Mouse (Mus musculus) cerebellum, adult 2 months (tissue): ENCODE measurements around the gene Exosc1. TPM values are rescaled to one million over a fixed set of nuclear protein-coding genes. Genes with fewer than 3 reads are reported as not detected.

Source experiments
- DNase-seq, 2 experiments: peaks; one replicate each; pipeline ENCODE4 v3.0.0; 2021
- H3K27ac ChIP-seq: fragments of 200-500 bp; 2 replicates; pipeline ENCODE4 v1.5.1; 2012; ENCODE audit warnings: low read length, control low read depth, inconsistent platforms; ENCODE audit not compliant: insufficient read depth
- H3K27me3 ChIP-seq: fragments of 200-500 bp; 2 replicates; pipeline ENCODE4 v1.6.1; 2012; ENCODE audit warnings: inconsistent platforms, mild to moderate bottlenecking, low read length, moderate library complexity; ENCODE audit not compliant: control insufficient read depth, insufficient read depth
- H3K4me1 ChIP-seq: fragments of 200-500 bp; 2 replicates; pipeline ENCODE4 v1.6.1; 2011; ENCODE audit warnings: low read length; ENCODE audit not compliant: control insufficient read depth, insufficient read depth
- H3K4me3 ChIP-seq: fragments of 200-500 bp; replicated peaks from 2 replicates; pipeline ENCODE3; 2011; ENCODE audit warnings: mild to moderate bottlenecking, low read depth, low read length, control low read depth; ENCODE audit not compliant: insufficient read depth
- CTCF ChIP-seq: fragments of 200-500 bp; IDR thresholded peaks from 2 replicates; pipeline ENCODE4 v1.5.1; 2011; ENCODE audit warnings: low read depth, mild to moderate bottlenecking, control low read depth, low read length, moderate library complexity, borderline replicate concordance; ENCODE audit not compliant: insufficient read depth
- POLR2A ChIP-seq: fragments of 200-500 bp; IDR thresholded peaks from 2 replicates; pipeline ENCODE4 v1.6.1; 2011; ENCODE audit warnings: low read length, control low read depth, borderline replicate concordance; ENCODE audit not compliant: insufficient read depth
- WGBS: fragments of 180-500 bp; shearing (Covaris S2); methylation state at CpG from one replicate; pipeline ENCODE4 v1.1.7; 2018; 5-methylcytosine and 5-hydroxymethylcytosine counted together
- polyA plus RNA-seq: library from polyadenylated mRNA; depleted of rRNA; stranded (reverse); fragments of >200 nt; gene quantifications from 2 replicates; pipeline ENCODE4 v1.2.3, GENCODE M21; 2012

Exosc1 gene
- polyA plus RNA-seq, 1 experiment = 25.6 TPM

DNA sequence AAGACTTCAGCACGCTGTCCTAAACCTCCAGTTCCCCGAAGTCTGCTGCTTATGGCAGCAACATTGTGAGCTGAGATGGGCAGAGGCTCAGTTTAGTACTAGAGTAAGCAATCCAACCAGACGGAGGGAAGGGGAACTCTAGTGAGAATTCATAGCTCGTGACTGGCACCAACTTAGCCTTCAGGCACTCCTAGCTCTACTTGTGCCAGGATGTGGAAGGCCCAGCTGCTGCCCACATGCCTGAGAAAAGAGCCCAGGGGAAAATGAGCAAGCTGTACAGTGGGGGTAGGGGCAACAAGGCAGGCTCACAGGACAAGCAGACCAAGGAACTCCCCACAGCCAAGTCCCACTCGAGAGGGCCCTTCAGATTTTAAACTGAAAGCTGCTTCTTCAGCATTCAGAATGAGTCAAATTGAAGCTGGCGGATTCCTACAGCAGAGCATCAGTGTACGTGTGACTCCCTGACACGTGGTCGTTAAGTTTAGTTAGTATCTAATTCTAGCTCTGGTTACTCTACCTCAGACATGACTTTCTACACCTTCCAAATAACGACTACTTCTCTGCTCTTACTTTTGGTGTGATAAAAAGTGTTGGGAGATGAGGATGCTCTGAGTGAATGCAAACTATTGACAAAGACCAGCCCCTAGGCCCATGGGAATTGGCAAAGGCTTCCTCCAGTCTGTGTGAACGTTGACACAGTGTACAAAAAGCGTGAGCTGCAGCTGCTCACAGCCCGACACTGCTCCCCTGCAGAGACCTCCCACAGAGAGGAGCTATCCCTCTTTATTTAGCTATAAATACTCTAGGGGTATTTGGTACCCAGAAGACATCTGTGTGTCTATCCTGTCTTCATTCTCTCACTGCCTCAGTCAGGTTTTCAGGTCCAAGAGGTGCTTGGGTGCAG, 40.9 kb upstream of the Exosc1 start:
- Histone ChIP-seq H3K4me1 (0 out of 2 replicates have a peak, but pooled peaks cover 2% of the 10 kb centered on the region), H3K27me3 (no peaks in the 10 kb centered on the region), H3K4me3 (no peak overlapping the region), H3K27ac (no peak overlapping the region)
- no peak for DNase-seq
- TF ChIP-seq POLR2A (no peak), CTCF (no peak)
- WGBS = 24% methylated on average over 13 of the region's 13 CpGs

GRCm38 (mm10) chr19:41969618-41970017, 36.4 kb upstream of the Exosc1 start:
- Histone ChIP-seq H3K4me3 (no peak overlapping the region), H3K27ac (no peak overlapping the region), H3K27me3 (no peaks in the 10 kb centered on the region), H3K4me1 (0 out of 2 replicates have a peak, but pooled peaks cover 2% of the 10 kb centered on the region)
- TF ChIP-seq CTCF (no peak), POLR2A (no peak)
- 93% methylated on average over 7 of the region's 7 CpGs for WGBS
- no peak for DNase-seq

DNA sequence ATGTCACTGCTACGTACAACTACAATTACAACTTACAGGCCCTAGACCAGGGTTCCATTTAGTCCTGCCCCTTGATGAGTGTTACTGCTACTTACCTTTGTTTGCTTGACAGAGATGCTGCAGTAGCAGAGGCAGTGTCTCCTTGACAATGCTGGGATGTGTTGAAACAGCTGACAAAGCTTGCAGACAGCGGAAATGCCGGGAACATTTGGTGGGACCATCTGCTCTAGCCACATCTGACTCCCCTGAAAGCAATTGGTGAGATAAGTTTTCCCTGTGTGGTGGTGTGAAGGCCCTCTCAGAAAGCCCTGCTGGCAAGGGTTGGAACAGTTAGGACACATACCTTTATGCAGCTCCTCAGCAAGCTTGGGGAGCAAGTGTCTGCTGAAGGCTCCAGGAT, 20.4 kb upstream of the Exosc1 start:
- Histone ChIP-seq H3K4me1 (no peaks in the 10 kb centered on the region), H3K4me3 (no peak overlapping the region), H3K27ac (no peak overlapping the region), H3K27me3 (no peaks in the 10 kb centered on the region)
- no peak for DNase-seq
- TF ChIP-seq CTCF = no peak
- TF ChIP-seq POLR2A = no peak
- WGBS = 80% methylated on average over 3 of the region's 3 CpGs

GRCm38 (mm10) chr19:41952287-41952686, 19.1 kb upstream of the Exosc1 start:
- Histone ChIP-seq H3K27ac (no peak overlapping the region), H3K4me3 (no peak overlapping the region), H3K4me1 (no peaks in the 10 kb centered on the region), H3K27me3 (no peaks in the 10 kb centered on the region)
- 64% methylated on average over 4 of the region's 4 CpGs for WGBS
- no peak for TF ChIP-seq POLR2A
- TF ChIP-seq CTCF = no peak; the same call in 1 of the 2 replicates
- DNase-seq = no peak

- Histone ChIP-seq H3K4me1 (no peaks in the 10 kb centered on the region), H3K4me3 (no peak overlapping the region), H3K27ac (no peak overlapping the region), H3K27me3 (no peaks in the 10 kb centered on the region)
- TF ChIP-seq CTCF = no peak
- TF ChIP-seq POLR2A = no peak
- DNase-seq = no peak
- 87% methylated on average over 7 of the region's 7 CpGs for WGBS
These were observed 10.6 kb upstream of the Exosc1 start for GRCm38 (mm10) chr19:41943841-41944240.

GRCm38 (mm10) chr19:41938539-41938938, 5.3 kb upstream of the Exosc1 start:
- 85% methylated on average over 5 of the region's 5 CpGs for WGBS
- no peaks in the 10 kb centered on the region; the same call in 1 of the 2 replicates for H3K4me1 ChIP-seq
- H3K4me3 ChIP-seq = no peak overlapping the region
- TF ChIP-seq CTCF (no peak), POLR2A (no peak)
- H3K27ac ChIP-seq = no peak overlapping the region
- H3K27me3 ChIP-seq = no peaks in the 10 kb centered on the region
- no peak for DNase-seq

DNA sequence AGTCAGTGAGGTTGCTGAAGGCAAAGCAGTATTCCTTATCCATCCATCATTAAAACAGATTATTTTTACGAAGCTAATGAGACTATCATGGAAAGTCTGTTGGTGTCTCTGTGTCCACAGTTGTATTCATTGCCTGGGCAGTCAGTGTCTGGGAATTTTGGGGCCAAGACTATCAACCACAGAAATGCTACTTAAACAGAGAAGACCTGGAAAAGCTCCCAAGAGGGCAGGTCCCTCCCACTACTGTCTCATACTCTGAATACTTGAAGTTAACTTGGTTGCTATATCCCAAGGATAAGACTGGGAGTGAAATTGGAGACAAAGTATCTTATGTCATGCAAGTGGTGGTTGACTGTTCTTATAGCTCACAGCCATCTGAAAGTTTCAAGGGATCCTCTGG, 2.7 kb upstream of the Exosc1 start:
- Histone ChIP-seq H3K27me3 (no peaks in the 10 kb centered on the region), H3K27ac (no peak overlapping the region), H3K4me3 (no peak overlapping the region), H3K4me1 (no peaks in the 10 kb centered on the region; the same call in 1 of the 2 replicates)
- TF ChIP-seq CTCF (no peak), POLR2A (no peak)
- 94% methylated on average over 1 of the region's 1 CpGs for WGBS
- DNase-seq = no peak

- 5% methylated on average over 6 of the region's 6 CpGs for WGBS
- Histone ChIP-seq H3K4me1 (no peaks in the 10 kb centered on the region; the same call in 1 of the 2 replicates), H3K27ac (no peak overlapping the region), H3K4me3 (peak overlapping the region; percentile 91), H3K27me3 (no peaks in the 10 kb centered on the region)
- peak in 1 of 2 experiments; percentile 24 for DNase-seq
- TF ChIP-seq POLR2A (no peak), CTCF (no peak)
These were observed 901 bp upstream of the Exosc1 start for GRCm38 (mm10) chr19:41934124-41934523.
